Mouse (Mus musculus) cortical plate, adult 2 months (tissue): ENCODE results near the gene Ccdc155. TPM values are rescaled to one million over a fixed set of nuclear protein-coding genes. Genes with fewer than 3 reads are reported as not detected.

ENCODE experiments used
- H3K27ac ChIP-seq: fragments of 200-500 bp; 2 replicates; pipeline ENCODE4 v1.5.1; 2012; ENCODE audit warnings: low read length, control low read depth, inconsistent platforms; ENCODE audit not compliant: insufficient read depth
- H3K4me1 ChIP-seq: fragments of 200-500 bp; 2 replicates; pipeline ENCODE4 v1.6.1; 2011; ENCODE audit warnings: low read length; ENCODE audit not compliant: control insufficient read depth, insufficient read depth
- H3K4me3 ChIP-seq: fragments of 200-500 bp; 2 replicates; pipeline ENCODE4 v1.5.1; 2011; ENCODE audit warnings: mild to moderate bottlenecking, low read length, control low read depth; ENCODE audit not compliant: insufficient read depth
- CTCF ChIP-seq: fragments of 200-500 bp; IDR thresholded peaks from 2 replicates; pipeline ENCODE4 v1.5.1; 2011; ENCODE audit warnings: mild to moderate bottlenecking, control low read depth, low read length; ENCODE audit not compliant: insufficient read depth; ENCODE audit errors: extremely low read depth
- POLR2A ChIP-seq: fragments of 200-500 bp; IDR thresholded peaks from 2 replicates; pipeline ENCODE4 v1.6.1; 2011; ENCODE audit warnings: mild to moderate bottlenecking, low read length, control low read depth; ENCODE audit not compliant: insufficient read depth; ENCODE audit errors: extremely low read depth
- polyA plus RNA-seq: library from polyadenylated mRNA; depleted of rRNA; stranded (reverse); fragments of >200 nt; gene quantifications from 2 replicates; pipeline ENCODE4 v1.2.3, GENCODE M21; 2012

The Ccdc155 gene
- polyA plus RNA-seq, 1 experiment: 4.7 TPM

DNA sequence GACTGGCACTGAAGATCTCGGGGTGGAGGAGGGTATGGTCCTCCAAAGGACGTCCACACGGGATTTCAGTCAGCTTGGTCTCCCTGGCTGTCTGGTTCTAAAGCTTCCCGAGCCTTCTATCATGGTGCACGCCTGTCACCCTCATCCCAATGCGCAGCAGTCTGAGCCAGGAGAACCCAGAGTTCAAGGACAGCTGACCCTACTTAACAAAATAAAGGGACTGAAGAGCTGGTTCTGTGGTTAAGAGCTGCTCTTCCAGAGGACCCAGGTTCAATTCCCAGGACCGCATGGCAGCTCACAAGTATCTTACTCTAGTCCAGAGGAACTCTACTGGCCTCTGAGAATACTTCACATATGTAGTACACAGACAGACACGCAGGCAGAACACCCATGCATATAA lies 24.4 kb upstream of the Ccdc155 start:
- Histone ChIP-seq H3K4me1 (peaks cover 2% of the 10 kb centered on the region; the same call in 1 of the 2 replicates), H3K4me3 (no peak overlapping the region), H3K27ac (no peak overlapping the region)
- no peak for TF ChIP-seq POLR2A

DNA sequence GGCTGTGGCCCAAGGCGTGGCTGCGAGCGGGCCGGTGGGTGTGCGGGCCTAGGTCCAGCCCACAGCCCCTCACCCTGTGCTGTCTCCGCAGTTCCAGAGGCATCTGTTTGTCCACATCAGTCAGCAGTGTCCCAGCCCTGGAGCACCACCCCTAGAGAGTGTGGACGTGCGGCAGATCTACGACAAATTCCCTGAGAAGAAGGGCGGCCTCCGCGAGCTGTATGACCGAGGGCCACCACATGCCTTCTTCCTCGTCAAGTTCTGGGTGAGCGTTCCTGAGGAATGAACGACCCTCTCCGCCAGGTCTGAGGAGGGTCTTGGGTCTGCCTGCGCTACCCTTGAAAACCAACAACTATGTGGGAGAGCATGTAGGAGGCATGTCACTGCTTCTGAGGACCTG lies 23.9 kb upstream of the Ccdc155 start:
- peaks cover 2% of the 10 kb centered on the region; the same call in 1 of the 2 replicates for H3K4me1 ChIP-seq
- H3K4me3 ChIP-seq: no peak overlapping the region

DNA sequence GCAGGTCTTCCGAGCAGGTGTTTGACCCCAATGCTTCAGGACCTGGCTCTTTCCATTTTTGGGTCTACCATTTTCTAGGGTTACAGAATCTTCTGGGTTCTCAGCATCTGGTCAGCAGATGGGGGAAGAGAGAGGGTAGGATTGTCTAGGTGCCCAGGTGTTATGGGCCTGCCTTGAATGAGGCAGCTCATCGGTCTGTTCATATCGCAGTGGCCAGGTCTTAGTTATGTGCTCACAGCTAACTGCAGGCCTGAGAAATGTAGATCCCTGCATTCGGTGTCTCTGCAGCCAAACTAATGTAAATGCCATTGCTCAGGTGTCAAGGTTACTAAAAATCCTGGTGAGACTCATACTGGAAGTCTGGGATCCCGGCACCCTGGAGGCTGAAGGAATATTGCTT lies 21.7 kb upstream of the Ccdc155 start:
- H3K4me1 ChIP-seq: no peaks in the 10 kb centered on the region
- no peak overlapping the region for H3K27ac ChIP-seq
- no peak for TF ChIP-seq POLR2A
- no peak for TF ChIP-seq CTCF
- H3K4me3 ChIP-seq: no peak overlapping the region

More for the DNA sequence above, 23.9 kb upstream of the Ccdc155 start:
- no peak overlapping the region for H3K27ac ChIP-seq
- no peak for TF ChIP-seq CTCF
- TF ChIP-seq POLR2A: no peak

DNA sequence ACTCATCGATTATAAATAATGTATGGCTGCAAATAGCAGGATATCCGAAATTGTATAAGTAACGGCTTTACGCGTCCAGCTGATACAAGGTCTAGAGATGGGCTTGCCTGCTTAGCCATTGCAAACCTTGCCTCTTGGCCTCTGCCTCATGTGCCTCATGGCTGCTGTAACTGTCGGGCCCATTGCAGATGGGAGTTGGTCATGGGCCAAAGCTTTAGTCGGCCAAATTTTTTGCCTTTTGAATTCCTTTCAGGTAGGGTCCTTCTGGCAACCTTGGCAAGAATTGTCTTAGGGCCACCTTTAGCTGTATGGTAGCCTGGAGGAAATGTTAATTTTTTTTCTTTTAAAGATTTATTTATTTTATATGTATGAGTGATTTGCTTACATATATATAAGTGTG lies 20.1 kb upstream of the Ccdc155 start:
- Histone ChIP-seq H3K4me1 (no peaks in the 10 kb centered on the region), H3K27ac (no peak overlapping the region), H3K4me3 (no peak overlapping the region)
- no peak for TF ChIP-seq CTCF
- no peak for TF ChIP-seq POLR2A

DNA sequence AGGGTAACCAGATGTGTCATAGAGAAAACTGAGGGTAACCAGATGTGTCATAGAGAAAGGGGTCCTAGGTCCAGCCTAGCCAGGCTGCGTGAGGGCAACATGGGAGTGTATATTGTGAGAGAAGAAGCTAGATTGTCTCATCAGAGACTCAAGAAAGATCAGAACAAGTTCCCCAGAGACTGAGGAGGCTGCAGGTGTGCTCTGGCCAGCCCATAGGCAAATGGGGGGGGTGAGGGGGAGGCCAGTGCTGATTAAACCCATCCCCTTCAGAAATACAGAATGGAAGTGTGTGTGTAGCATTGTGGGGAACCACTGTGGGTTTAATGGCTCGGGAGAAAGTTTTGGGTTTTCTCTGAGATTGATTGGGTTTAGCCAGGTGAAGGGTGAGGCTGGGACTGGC lies 17.0 kb upstream of the Ccdc155 start:
- no peaks in the 10 kb centered on the region for H3K4me1 ChIP-seq
- TF ChIP-seq POLR2A: no peak
- TF ChIP-seq CTCF: no peak
- no peak overlapping the region for H3K27ac ChIP-seq
- H3K4me3 ChIP-seq: no peak overlapping the region

DNA sequence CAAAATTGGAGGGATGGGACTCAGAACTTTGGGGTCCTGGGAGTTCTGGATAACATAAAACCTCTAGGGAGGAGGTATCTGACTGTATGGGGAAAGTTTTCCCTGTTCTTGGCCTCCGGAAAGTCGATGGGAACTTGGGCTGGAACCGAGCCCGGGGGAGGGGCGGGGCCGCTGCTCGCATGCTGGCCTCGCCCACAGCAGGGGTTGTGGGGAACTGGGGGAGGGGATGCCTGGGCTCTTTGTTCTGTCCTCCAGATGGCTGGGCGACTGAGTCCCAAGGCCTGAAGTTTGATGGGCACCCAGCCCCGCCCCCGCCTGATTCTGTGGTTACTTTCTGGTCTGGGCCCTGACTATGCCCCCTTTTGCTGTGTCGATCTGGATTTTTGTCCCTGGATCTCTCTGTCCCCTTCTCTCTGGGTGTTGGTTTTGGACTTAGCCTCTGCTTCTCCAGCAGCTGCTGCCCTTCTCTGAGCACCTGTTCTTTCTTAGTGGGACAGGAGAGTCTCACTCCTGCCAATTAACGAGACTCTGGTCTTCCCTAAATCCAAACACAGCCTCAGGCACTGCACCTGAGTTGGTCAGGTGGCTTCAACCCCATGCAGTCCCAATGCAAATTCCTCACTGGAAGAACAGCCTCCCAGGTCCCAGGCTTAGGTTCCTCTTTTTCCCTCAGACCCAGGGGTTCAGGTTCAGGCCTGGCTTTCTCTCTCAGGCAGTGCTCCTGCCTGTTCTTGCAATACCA lies 11.9 kb upstream of the Ccdc155 start:
- Histone ChIP-seq H3K27ac (no peak overlapping the region), H3K4me3 (peak overlapping the region; percentile 16; the same call in 1 of the 2 replicates), H3K4me1 (no peaks in the 10 kb centered on the region)
- no peak for TF ChIP-seq POLR2A
- no peak for TF ChIP-seq CTCF

DNA sequence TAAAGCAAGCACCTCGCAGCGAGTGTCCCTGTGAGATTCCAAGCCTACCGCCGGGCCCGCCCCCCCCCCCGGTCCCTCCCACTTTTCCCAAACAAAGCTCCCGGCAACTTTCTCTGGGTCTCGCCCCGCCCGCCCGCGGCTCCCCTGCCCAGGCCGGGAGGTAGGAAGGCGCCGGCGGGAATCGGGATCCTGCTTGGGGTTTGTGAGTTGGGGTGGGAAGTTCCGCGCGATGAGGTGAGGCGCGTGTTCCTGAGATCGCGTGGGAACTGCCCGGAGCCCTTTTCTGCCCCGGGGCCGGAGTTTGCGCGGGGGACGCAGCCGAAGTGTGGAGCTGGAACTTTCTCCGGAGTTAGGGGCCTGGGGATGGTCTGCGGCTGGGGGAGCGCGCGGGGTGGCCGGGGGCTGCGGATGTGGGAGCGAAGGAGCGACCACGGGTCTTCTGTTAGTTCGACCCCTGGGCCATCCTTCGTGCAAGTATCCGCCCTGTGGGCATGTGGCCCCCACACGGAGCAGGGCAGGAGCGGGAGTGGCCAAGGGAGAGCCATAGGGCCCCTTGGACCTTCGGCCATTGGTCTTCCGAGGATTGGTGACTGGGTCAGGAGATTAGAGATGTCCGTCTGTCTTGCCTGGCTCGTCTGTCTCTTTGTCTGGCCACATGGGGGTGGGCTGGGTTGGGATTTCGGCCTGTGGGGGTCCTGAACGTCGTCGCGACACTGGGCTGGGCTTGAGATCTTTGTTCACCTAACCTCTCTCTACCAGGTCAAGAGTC lies 11.2 kb upstream of the Ccdc155 start, which contains the start of gene Tead2:
TSS of gene Tead2 (plus strand) at position 81 of the 769 bp plus-strand sequence.
- no peak for TF ChIP-seq POLR2A
- no peak for TF ChIP-seq CTCF
- Histone ChIP-seq H3K27ac (no peak within 1 kb of the TSS), H3K4me1 (no peaks in the 10 kb centered on the region), H3K4me3 (peak within 1 kb of the TSS; percentile 16)

DNA sequence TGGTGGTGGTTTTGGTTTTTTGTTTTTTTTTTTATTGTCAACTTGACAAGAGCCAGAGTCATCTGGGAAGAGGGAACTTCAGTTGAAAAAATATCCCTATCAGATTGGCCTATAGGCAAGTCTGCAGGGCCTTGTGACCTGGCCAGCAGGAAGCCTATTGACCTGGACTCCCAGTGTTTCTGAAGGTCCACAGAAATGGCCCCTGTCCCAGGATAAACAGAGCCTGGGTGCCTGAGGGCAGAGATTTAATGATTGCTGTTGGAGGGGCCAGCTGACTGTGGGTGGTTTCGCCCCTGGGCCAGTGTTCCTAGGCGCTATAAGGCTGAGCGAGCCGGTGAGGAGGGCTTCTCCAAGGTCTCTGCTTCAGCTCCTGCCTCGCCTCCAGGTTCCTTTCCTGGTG lies 9.0 kb upstream of the Ccdc155 start:
- Histone ChIP-seq H3K27ac (no peak overlapping the region), H3K4me3 (no peak overlapping the region), H3K4me1 (no peaks in the 10 kb centered on the region)
- TF ChIP-seq POLR2A (no peak), CTCF (no peak)

DNA sequence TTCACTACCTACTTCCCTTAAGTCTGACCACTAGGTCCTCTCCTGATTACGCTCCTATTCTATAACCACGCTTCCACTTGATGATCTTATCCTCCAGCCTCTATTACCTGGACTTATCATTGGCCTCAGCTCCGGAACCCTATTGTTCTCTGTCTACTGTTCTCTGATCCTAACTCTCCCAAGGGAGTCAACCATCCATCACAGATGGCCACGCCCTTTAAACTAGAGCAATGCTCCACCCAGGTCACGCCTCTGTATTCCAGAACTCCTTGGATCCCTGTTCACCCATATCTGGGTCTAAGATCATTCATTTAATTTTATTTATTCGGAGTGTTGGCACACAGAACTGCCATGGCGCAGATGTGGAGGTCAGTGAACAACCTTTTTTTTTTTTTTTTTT lies 7.7 kb upstream of the Ccdc155 start:
- no peak overlapping the region for H3K27ac ChIP-seq
- TF ChIP-seq CTCF (no peak), POLR2A (no peak)
- no peaks in the 10 kb centered on the region for H3K4me1 ChIP-seq
- no peak overlapping the region for H3K4me3 ChIP-seq

DNA sequence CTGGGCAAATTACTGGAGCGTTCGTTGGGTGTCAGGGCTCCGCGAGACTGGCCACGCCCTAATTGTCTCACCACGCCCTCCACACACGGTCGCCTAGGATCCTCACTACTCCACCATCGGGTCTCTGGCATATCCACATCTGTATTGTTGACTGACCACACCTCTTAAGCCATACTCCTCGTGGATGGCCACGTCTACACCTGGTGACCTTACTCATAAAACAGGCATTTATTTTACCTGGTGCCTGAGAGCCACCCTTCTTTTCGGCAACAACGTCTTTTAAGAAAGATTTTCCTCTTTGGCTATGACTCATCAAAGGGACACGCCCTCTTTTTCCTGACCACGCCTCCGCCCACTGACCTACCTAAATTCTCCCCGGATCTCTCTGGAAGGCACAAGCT lies 7.2 kb upstream of the Ccdc155 start, which contains the start of gene Dkkl1:
TSS of gene Dkkl1 (minus strand) at position 297 of the 401 bp plus-strand sequence.
- Histone ChIP-seq H3K4me3 (peak within 1 kb of the TSS; percentile 42), H3K27ac (no peak within 1 kb of the TSS), H3K4me1 (no peaks in the 10 kb centered on the region)
- no peak for TF ChIP-seq POLR2A
- no peak for TF ChIP-seq CTCF

DNA sequence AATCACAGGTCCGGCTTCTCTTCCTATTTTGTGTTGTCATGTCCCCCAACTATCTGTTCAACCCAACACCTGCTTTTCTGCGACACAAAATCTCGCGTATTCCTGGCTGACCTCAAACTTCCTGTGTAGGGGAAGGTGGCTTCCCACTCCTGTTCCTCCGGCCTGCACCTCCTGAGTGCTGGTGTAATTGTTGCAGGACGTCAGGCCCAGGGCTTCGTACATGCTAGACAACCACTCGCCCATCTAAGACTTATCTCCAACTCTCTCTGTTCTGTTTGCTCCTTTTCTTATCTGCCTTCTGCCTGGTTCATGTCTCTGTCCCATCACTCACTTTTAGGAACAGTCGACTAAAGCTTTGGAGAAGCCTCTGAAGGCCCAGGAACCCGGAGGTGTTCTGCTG lies 6.4 kb upstream of the Ccdc155 start:
- H3K4me3 ChIP-seq: peak overlapping the region; percentile 42
- TF ChIP-seq CTCF: no peak
- TF ChIP-seq POLR2A: no peak
- H3K27ac ChIP-seq: no peak overlapping the region
- no peaks in the 10 kb centered on the region for H3K4me1 ChIP-seq
